Comparison of ENCODE assay signal across 8 mouse cellular contexts in genomic region chr6:120987571-120988084, GRCm38 (mm10).
DNase-seq lines count a peak whose midpoint lies in the region; ATAC-seq and TF ChIP-seq lines count a peak whose summit lies in the region.

No protein-coding gene starts in this region.

- no peak overlapping the region for H3K4me3 ChIP-seq in kidney, adult 2 months (ENCODE audit: insufficient read depth, low read depth, low read length)
- H3K4me3 ChIP-seq in MEL (ENCODE audit: control insufficient read depth in 1 of 2, insufficient read depth in 1 of 2, low read depth in 2 of 2, low read length in 2 of 2) = no peak overlapping the region
- H3K4me3 ChIP-seq in heart, embryonic 13.5 days = no peak overlapping the region
- no peak overlapping the region for H3K4me3 ChIP-seq in neural tube, embryonic 13.5 days

- TF ChIP-seq EP300 in MEL (IDR thresholded peaks at IDR 0.05; ENCODE audit: low read depth in 1 of 2, low read length in 2 of 2) = no peak

- TF ChIP-seq POLR2A in kidney, adult 2 months (IDR thresholded peaks at IDR 0.05; ENCODE audit: low read depth, low read length) = no peak
- no peak for TF ChIP-seq POLR2A in MEL (IDR thresholded peaks at IDR 0.05; ENCODE audit: control insufficient read depth in 1 of 2, insufficient read depth in 1 of 2, low read depth in 1 of 2, low read length in 2 of 2, poor library complexity in 1 of 2)

- 0 out of 2 replicates have a peak overlapping the region, but pooled peaks have one; percentile 14 for H3K4me2 ChIP-seq in heart, embryonic 13.5 days
- no peak overlapping the region for H3K4me2 ChIP-seq in neural tube, embryonic 13.5 days

- H3K27ac ChIP-seq in kidney, adult 2 months (ENCODE audit: insufficient read depth, low read depth, low read length) = no peak overlapping the region; the same call in 1 of the 2 replicates
- peak overlapping the region; percentile 48; the same call in 1 of the 2 replicates for H3K27ac ChIP-seq in MEL (ENCODE audit: control insufficient read depth, low read depth, low read length)
- peak overlapping the region; percentile 89 for H3K27ac ChIP-seq in heart, embryonic 13.5 days (replicated peaks)
- H3K27ac ChIP-seq in neural tube, embryonic 13.5 days (replicated peaks) = peak overlapping the region; percentile 46; the same call in 1 of the 2 replicates

- H3K79me2 ChIP-seq in MEL (ENCODE audit: control insufficient read depth, insufficient read depth, low read length, poor library complexity) = no peaks in the 10 kb centered on the region

- no peak for TF ChIP-seq RAD21 in MEL (IDR thresholded peaks at IDR 0.05; ENCODE audit: low read depth, low read length)

- peak; percentile 40 for DNase-seq in kidney, adult 2 months
- DNase-seq in kidney, adult 18-20 months = no peak
- no peak for DNase-seq in MEL (ENCODE audit: low read depth, low spot score)
- peak; percentile 58 to 60 for DNase-seq in cerebellum, postnatal 25 days
- DNase-seq in thymus, postnatal 10 days (ENCODE audit: low spot score in 2 of 2) = no peak

- H3K27me3 ChIP-seq in kidney, adult 2 months (replicated peaks; ENCODE audit: control insufficient read depth, insufficient read depth, low read length) = no peaks in the 10 kb centered on the region
- H3K27me3 ChIP-seq in MEL (ENCODE audit: control insufficient read depth in 1 of 2, insufficient read depth in 2 of 2, low read length in 2 of 2) = no peaks in the 10 kb centered on the region
- H3K27me3 ChIP-seq in heart, embryonic 13.5 days (replicated peaks) = no peaks in the 10 kb centered on the region
- H3K27me3 ChIP-seq in neural tube, embryonic 13.5 days = no peaks in the 10 kb centered on the region

- H3K4me1 ChIP-seq in kidney, adult 2 months (ENCODE audit: control insufficient read depth, insufficient read depth, low read length) = no peaks in the 10 kb centered on the region
- H3K4me1 ChIP-seq in MEL (ENCODE audit: control insufficient read depth in 1 of 2, insufficient read depth in 2 of 2, low read length in 2 of 2) = peaks cover 13 to 30% of the 10 kb centered on the region in 2 experiments
- H3K4me1 ChIP-seq in heart, embryonic 13.5 days = peaks cover 56% of the 10 kb centered on the region
- H3K4me1 ChIP-seq in neural tube, embryonic 13.5 days (replicated peaks) = peaks cover 12% of the 10 kb centered on the region

- peak; percentile 23; the same call in 1 of the 2 replicates for ATAC-seq in heart, embryonic 13.5 days (ENCODE audit: extremely low read depth, insufficient number of reproducible peaks, low FRiP score, low TSS enrichment)
- ATAC-seq in neural tube, embryonic 13.5 days (ENCODE audit: low read depth) = 0 out of 2 replicates have a peak, but pooled peaks have one; percentile 28
- no peak for ATAC-seq in erythroid progenitor cell, adult 5-6 weeks (replicated peaks; ENCODE audit: low FRiP score, poor library complexity, severe bottlenecking)

- no peaks in the 10 kb centered on the region for H3K36me3 ChIP-seq in kidney, adult 2 months (ENCODE audit: control insufficient read depth, insufficient read depth, low read length)
- H3K36me3 ChIP-seq in MEL (ENCODE audit: control insufficient read depth in 1 of 2, insufficient read depth in 2 of 2, low read length in 2 of 2) = peaks cover 2 to 27% of the 10 kb centered on the region in 2 experiments
- H3K36me3 ChIP-seq in heart, embryonic 13.5 days = peaks cover 39% of the 10 kb centered on the region
- H3K36me3 ChIP-seq in neural tube, embryonic 13.5 days = peaks cover 19% of the 10 kb centered on the region

- no peaks in the 10 kb centered on the region for H3K9me3 ChIP-seq in MEL (replicated peaks; ENCODE audit: insufficient read depth, low read length)
- no peaks in the 10 kb centered on the region for H3K9me3 ChIP-seq in heart, embryonic 13.5 days
- no peaks in the 10 kb centered on the region for H3K9me3 ChIP-seq in neural tube, embryonic 13.5 days

- TF ChIP-seq CTCF in kidney, adult 2 months (conservative IDR thresholded peaks at IDR 0.05; ENCODE audit: insufficient read depth, insufficient read length, low read depth, low read length) = no peak
- no peak for TF ChIP-seq CTCF in MEL (IDR thresholded peaks at IDR 0.05 in 2 of 3, conservative IDR thresholded peaks at IDR 0.05 in 1 of 3; ENCODE audit: control insufficient read depth in 1 of 3, insufficient read depth in 1 of 3, low read depth in 2 of 3, low read length in 3 of 3, poor library complexity in 1 of 3, severe bottlenecking in 1 of 3)

- WGBS in kidney, adult 2 months = 54% methylated on average over 10 of the region's 10 CpGs
- 18% methylated on average over 10 of the region's 10 CpGs for WGBS in heart, embryonic 13.5 days
- WGBS in neural tube, embryonic 13.5 days = 16% methylated on average over 10 of the region's 10 CpGs

- H3K9ac ChIP-seq in MEL (ENCODE audit: control insufficient read depth, low read depth, low read length, poor library complexity, severe bottlenecking) = no peak overlapping the region
- 0 out of 2 replicates have a peak overlapping the region, but pooled peaks have one; percentile 56 for H3K9ac ChIP-seq in heart, embryonic 13.5 days
- H3K9ac ChIP-seq in neural tube, embryonic 13.5 days = 0 out of 2 replicates have a peak overlapping the region, but pooled peaks have one; percentile 22

TF ChIP-seq in MEL, 35 proteins besides CTCF, POLR2A, EP300 and RAD21:
- no peak for TF ChIP-seq MAFK (IDR thresholded peaks at IDR 0.05; ENCODE audit: borderline replicate concordance, low read depth, low read length)

Comparison
In these comparisons a context has a peak if more than half of its experiments do, and no peak if none do; other contexts are left out.
1. DNase-seq: peak in kidney, adult 2 months (single experiment) and cerebellum, postnatal 25 days (2 of 2); none in kidney, adult 18-20 months (single experiment), MEL (single experiment) and thymus, postnatal 10 days (0 of 2).